Mouse (Mus musculus): ENCODE results near the gene Fcgrt.

Fcgrt gene

DNA sequence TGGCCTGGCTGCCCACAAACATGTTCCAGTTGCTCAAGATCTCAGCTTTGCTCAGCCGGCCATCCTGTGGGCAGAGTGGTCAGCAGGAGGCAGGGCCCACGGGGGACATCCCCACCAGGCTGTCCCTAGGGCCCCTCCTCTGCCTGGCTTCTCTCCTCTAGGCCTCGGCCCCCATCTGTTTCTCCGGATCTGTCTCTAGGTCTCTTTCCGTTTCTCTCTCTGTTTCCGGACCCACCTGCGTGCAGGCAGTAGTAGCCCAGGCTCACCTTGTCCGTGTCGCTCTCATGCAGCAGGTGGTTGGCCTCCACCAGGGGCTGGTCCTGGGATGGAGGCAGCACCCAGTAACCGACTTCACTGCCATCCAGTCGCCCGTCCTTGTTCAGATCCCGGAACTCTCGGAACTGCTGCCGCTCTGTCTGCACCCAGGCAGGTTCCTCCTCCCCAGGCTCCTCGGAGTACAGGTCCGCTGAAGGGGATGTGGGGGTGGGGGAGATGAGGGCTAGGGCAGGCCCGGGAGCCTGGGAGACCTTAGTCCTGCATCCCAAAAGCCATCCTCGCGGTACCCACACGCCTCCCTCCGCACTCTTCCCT, 20.3 kb downstream of the Fcgrt start:
- no peak for DNase-seq (ENCODE audit: low spot score)

DNA sequence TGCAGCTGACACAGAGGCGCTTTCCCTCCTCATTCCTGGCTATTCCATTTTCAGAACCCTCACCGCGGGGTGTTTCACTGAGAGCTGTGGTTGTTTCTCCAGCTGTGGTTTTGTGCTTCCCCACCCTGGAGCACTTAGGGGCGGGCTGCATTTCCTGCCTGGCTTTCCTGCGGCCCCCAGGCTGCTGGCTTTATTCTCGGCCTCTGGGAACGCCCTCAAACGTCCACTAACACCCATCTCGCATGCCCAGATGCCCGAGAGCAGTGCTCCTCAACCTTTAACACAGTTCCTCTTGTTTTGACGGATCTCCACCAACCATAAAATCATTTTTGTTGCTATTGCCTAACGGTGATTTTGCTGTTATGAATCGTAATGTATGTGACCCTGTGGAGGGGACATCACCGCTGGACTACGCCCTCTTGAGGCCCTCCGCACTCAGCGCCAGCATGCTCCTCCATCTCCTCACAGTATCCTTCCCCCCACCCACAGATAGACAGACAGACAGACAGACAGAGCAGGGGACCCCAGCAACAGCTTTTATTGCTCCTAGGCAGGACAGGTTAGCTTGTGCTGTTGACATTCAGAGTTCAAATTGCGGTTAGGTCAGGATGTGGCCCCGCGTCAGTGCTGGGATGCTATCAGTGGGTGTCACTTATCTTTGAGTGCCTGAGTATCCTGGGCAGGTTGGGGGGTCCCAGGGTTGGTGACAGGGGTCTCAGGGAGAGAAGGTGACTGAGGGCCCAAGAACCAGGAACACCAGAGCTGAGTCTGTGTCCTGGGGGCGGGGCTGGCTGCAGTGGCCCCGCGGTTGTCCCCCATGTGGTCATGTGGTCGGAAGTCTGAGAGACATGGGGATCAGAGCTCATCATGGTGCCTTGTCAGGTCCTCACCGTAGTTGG, 21.0 kb downstream of the Fcgrt start:
- no peak for DNase-seq (ENCODE audit: low spot score)

DNA sequence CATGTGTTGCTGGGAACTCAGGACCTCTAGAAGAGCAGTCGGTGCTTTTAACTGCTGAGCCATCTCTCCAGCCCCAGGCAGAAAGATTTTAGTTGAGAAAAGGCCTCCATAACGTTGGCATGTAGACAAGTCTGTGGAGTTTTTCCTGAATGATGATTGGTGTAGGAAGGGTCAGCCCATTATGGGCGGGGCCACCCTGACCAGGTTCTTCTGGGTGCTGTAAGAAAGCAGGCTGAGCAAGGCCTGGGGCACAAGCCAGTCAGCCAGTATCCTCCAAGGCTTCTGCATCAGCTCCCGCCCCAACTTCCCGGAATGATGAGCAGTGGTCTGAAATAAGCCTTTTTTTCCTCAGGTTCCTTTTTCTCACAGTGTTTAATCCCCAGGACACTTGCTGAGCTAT, 22.6 kb downstream of the Fcgrt start:
- no peak for DNase-seq (ENCODE audit: low spot score)

DNA sequence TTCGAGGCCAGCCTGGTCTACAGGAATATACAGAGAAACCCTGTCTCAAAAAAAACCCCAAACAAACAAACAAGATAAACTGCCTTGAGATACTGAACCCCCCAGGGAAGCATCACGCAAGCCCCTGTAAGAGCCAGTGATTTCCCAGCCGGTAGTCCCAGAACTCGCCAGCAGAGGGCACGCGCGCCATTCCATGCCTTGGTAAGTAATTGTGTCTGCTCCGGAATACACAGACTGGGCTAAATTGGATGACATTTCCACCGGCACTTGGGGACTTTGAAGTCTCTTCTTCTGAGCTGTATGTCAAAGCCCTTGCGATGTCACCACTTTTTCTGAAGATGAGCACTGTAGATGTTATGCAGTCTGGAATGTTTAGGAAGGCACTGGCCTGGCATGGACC, 23.8 kb downstream of the Fcgrt start:
- DNase-seq (ENCODE audit: low spot score): peak; percentile 87

DNA sequence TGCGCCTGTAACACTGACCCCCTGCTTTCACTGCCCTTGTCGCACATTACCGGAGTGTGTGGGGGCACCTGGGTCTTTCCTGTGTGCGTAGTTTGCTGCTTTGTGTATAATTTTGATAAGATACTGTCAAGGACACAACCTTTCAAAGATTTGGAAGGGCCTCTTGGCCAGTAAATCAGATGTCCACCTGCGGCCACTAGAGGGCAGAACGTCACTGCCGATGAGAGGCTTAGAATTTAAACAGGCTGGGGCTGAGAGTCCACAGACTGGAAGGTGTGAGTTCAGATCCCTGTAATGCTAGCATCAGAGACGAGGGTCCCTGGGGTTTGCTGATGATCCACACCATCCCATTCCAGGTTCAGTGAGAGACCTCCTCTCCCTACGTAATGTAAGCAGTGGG, 25.1 kb downstream of the Fcgrt start:
- DNase-seq (ENCODE audit: low spot score): peak; percentile 74

DNA sequence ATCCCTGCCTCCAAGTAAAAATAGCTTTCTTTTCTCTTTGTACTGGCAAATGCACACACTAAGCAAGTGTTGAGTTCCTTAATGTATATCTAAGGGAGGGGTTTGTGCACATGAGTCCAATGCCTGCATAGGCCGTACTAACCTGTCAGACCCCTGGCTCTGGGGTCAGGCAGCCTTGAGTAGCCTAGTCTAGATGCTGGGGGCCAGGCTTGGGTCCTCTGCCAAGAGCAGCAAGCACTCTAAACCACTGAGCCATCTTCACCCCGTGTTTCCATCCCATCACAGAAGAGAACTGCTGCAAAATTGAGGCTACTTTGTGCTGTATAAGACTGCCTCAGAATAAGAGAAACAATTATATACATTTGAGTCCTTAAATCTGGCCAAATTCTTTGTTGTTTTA, 25.8 kb downstream of the Fcgrt start:
- no peak for DNase-seq (ENCODE audit: low spot score)

DNA sequence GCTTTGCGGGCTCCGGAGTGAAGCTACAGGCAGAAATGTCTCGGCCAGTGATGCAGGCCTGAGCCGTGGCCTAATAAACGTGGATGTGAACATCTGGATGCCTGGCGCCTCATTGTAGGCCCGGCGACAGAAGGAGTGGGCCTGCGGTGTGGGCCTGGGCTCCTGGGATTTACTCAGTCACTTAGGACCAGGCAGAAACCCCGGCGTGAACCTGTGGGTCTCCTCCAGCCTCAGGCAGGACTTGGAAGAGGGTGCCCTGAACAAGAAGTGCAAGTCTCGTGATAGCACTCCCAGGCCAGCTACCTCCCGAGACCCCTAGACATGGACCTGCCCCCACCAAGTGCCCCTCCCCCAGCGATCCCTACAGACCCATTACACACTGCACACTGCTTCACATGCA, 26.3 kb downstream of the Fcgrt start:
- no peak for DNase-seq (ENCODE audit: low spot score)

DNA sequence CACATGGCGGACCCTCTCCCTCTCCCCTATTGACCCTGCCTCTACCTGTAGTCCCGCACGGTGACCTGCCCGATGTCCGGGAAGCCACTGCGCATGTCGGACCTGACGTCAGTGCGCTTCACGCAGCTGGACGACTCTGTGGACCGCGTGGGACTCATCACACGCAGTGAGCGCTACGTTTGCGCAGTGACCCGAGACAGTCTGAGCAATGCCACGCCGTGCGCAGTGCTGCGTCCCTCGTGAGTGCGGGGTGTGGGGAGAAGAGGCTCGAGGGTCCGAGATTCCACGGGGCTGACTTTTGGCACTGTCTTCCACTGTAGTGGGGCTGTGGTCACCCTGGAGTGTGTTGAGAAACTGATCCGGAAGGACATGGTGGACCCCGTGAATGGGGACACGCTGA, 27.1 kb downstream of the Fcgrt start:
- no peak for DNase-seq (ENCODE audit: low spot score)

DNA sequence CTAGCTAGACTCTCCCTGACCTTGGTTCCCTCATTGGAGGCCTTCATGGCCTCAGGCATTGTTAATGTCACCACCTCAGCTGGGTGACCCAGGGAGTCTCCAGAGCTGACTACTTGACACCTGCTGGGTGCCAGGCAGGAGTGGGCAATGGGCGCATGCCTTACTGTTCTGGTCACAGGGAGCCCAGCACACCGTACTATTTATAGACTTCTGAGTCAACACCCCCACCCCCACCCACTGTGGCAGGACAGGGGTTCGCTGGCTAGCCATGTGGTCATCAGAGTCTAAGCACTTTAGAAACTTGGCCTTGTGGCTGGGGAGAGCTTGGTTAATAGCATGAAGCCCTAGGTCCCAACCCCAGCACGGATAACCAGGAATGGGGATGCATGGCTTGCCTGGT, 28.2 kb downstream of the Fcgrt start:
- no peak for DNase-seq (ENCODE audit: low spot score)

DNA sequence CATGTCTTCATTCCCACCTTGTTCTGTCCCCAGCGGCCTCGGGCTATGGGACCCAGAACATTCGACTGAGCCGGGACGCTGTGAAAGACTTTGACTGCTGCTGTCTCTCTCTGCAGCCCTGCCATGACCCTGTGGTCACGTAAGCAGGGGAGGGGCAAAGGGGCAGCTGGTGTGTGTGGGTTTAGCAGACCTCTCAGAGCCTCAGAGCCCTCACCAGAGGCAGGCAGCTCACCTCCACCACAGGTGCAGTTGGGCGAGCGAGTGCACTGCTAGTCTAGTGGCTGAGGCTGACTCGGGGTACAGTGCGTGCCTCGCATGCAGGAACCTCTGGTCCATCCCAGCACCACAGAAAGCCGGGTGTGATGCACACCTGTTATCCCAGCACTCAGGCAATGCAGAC, 29.7 kb downstream of the Fcgrt start:
- DNase-seq (ENCODE audit: low spot score): no peak

DNA sequence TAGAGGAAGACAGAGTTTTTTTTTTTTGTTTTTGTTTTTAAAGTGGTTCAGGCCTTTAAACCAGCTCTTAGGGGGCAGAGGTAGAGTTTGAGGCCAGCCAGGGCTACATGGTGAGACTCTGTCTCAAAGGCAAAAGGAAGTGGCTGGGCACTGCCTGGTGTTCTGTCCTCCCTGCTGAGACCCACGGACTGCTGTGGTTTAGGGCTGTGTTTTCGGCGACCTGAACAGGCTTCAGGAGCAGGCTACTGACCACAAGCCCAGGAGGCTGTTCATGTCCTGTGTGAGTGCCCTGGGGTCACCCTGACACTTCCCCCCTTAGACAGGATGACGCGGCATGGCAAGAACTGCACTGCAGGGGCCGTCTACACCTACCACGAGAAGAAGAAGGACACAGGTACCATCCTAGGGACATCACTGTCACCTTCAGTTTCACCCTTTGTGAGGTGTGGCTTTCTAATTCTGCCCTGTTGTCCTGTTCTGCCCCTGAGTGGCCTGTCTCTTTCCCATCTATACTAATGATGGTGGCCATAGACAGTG, 30.4 kb downstream of the Fcgrt start:
- DNase-seq (ENCODE audit: low spot score): no peak

DNA sequence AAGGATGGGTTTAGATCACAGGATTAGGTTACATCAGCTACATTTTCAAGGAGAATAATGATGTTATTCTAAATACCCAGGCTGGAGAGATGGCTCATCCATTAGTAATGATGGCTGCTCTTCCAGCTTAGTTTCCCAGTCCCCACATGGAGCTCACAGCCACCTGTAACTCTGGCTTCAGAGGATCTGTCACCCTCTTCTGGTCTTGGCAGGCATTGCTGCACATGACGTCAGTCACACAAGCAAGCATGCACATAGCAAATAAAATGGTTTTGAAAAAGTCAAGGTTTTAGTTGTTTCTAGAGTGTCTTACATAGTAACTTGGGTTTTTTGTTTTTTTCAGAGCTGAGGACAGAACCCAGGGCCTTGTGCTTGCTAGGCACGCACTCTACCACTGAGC, 31.4 kb downstream of the Fcgrt start:
- no peak for DNase-seq (ENCODE audit: low spot score)

DNA sequence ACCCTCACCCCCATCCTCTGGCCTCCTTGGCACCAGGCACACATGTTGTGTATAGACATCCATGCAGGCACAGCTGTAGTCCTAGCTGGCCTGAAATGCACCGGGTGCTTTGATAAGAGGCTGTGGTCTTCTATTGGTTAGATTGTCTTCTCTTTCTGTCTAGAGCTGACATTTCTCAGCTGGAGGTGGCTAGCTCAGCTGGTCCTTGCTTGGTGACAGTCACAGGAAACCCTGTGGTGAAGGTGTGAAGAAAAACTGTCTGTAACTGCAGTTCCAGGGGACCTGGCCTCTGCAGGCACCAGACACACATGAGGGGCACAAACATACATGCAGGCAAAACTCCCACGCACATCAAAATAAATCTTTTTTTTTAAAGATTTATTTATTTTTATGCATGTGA, 34.0 kb downstream of the Fcgrt start:
- no peak for DNase-seq (ENCODE audit: low spot score)

DNA sequence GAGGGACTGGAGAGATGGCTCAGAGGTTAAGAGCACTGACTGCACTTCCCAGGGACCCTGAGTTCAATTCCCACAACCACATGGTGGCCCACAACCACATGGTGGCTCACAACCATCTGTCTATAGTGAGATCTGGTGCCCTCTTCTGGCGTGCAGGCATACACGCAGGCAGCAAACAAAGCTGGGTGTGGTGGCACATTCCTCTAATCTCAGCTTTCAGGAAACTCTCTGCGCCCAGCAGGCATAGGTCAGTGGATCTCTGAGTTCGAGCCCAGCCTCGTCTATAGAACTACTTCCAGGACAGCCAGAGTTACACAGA, 35.7 kb downstream of the Fcgrt start:
- DNase-seq (ENCODE audit: low spot score): no peak

DNA sequence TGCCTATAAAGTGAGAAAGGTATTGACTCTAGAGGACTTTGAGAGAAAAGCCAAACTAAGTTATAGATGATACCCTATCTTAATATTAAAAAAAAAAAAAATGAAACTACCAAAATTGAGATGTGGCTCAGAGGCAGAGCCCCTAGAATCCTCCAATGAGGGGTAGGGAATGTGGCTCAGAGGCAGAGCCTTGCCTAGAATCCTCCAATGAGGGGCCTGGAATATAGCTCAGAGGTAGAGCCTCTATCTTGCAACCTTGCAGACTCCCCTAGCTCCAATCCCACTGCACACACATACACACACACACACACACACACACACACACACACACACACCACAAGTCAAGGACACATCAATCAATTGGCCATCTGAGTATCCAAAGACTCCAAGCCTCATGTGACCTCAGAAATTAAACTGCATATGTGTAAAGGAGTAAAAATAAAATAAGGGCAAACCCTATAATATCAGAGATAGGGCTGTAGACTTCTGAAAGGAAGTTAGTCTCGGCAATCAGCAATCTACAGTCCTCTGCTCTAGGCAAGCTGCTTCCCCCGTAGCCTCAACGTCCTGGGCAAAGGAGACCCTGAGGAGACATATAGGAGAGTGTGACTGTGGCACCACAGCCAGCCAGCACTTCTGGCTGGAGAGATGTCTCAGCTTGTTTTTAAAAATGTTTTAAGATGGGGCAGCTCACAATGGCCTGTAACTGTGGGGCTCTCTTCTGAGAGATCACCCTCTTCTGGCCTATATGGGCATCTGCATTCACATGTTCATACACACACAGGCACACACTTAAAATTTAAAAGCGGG, 36.3 kb downstream of the Fcgrt start:
- DNase-seq (ENCODE audit: low spot score): no peak

DNA sequence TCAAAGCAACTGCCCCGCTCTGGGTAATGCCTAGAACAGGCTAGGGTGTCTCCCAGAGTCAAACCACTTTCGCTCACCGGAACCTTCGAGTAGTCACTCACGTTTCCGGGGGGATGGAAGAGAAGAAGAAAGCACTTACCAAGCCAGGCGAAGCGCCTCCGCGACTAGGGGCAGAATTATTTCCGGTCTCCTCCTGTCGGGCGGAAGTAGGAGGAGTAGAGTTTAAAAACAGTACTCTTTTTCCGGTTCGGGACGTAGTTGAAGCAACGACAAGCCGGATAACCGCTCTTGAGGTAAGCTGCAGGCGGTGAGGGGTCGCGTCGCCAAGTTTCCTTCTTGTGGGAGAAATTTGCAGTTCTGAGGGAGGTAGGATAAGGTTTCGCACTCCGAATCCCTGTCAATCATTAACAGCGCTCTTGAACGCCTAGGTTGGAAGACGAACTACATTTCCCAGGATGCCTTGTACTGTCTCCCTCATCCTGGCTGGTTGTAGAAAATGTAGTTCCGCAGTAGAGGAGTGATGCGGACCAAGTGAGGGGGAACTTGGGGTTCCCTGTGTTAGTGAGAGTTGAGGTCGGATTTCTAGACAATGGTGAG, 41.3 kb downstream of the Fcgrt start, which contains the start of the genes Nosip and Prrg2:
Gene Nosip, plus strand, starts transcription at position 191 of the 597 bp plus-strand sequence.
Gene Prrg2, minus strand, starts transcription at position 439 of the 597 bp plus-strand sequence.
- peak; percentile 92 for DNase-seq (ENCODE audit: low spot score)

DNA sequence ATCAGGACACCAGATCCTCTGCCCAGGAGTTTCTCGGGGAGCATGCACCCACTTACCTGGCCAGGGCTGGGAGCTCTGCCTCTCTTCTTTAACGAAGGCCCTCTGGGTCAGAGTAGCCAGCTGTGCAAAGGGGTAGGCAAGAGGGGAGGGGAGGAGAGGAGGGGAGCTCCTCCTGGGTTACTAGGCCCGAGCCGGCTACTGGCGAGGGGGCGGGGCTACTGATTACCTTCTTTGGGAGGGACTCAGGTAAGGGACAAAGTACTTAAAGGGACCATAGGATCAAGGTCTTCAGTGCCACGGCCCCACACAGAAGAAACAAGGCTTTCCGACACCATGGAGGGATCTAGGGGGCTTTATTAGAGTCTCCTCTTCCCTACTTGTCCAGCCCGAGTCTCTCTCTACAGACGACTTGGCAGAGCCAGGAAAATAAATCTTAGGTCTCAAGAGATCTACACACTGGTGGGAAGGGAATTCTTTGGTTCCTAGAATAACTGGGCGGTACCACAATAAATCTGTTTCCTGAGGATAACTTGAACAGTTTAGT, 42.0 kb downstream of the Fcgrt start:
- no peak for DNase-seq (ENCODE audit: low spot score)

DNA sequence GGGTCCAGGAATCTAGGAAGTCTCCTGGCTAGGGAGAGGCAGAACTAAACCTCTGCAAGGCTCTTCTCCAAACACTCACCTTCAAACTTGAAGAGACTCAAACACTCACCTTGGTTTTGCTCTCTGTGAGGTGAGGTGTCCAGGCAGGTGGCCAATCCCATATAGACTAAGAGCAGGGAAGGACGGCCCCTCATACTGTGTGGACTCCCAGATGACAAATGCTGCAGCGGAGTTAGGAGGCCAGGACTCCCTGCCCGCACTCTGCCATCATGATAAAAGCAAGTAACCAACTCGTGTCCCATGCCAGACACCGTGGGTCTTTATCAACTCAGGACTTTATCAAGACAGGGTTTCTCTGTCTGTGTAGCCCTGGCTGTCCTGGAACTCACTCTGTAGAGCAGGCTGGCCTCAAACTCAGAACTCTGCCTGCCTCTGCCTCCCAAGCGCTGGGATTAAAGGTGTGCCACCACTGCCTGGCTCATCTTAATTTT, 43.0 kb downstream of the Fcgrt start:
- DNase-seq (ENCODE audit: low spot score): no peak

DNA sequence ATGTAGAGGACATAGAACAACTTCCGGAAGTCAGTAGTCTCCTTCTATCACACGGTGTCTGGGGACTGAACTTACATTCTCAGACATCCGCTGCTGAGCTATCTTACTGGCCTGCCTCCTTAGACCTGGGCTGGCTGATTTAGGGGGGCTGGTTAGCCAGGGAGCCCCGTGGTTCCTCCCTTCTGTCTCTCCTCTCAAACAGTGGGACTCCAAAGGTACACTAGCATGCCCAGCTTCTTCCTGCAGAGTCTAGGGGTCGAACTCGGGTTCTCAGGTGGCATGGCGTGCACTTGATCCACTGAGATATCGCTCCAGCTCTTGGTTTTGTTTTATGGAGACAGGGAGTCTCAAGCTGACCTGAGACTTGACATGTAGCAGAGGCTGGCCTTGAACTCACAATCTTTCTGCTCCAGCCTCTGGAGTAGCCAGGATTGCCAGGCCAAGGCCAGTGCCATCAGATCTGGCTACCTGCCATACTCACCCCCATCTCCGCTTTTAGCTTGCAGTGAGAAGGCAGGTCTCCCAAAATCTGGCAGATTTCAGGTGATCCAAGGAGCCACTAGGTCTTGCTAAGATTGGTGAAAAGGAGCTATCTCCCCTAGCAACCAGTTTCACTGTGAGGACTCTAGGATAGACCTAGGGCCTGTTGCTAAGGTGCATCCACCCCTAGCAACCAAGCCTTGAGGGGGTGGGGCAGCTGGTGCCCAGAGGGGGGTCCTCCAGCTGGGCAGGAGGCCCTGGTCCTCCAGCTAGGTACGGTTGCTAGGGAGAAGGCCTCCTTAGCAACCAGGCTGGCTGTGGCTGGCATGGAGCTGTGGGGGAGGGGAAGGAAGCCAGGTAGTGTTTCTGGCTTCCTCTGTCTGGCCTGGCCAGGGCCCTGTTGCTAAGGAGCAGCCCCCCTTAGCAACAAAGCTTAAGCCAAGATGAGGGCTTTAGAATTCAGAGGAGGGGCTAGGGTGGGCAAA, 44.8 kb downstream of the Fcgrt start:
- no peak for DNase-seq (ENCODE audit: low spot score)

DNA sequence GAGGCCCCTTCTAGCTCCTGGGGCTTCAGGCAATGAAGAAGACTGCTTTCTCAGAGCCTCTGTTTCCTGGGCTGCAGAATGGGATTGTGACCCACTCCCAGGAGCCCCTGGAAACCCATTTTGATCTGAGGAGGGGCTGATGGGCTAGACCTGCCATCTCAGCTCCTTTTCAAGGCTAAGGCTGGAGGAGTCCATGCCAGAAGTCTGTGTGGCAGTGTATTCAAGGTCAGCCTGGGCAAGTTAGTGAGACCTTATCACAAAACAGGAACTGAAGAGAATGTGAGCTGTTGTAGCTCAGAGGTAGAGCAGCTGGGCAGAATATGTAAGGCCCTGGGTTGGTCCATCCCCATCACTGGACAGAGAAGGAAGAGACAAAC, 46.7 kb downstream of the Fcgrt start:
- DNase-seq (ENCODE audit: low spot score): no peak

Measured in ovary, postnatal 36 days (tissue).